Mouse (Mus musculus) limb, embryonic 12.5 days (tissue): ENCODE results near the gene Tmem223. TPM values are rescaled to one million over a fixed set of nuclear protein-coding genes. Genes with fewer than 3 reads are reported as not detected.

Experiments used
- ATAC-seq: fragments of 200-750 bp; cut with Nextera tagmentation; 2 replicates; pipeline ENCODE4 v1.8.0; 2017; ENCODE audit warnings: low read depth, moderate TSS enrichment; ENCODE audit not compliant: insufficient number of reproducible peaks, insufficient read depth, low FRiP score, low TSS enrichment
- H3K27ac ChIP-seq: fragments of 300-500 bp; sonication (generic); 2 replicates; pipeline ENCODE4 v1.5.1; 2016; ENCODE audit warnings: mild to moderate bottlenecking, moderate library complexity
- H3K27me3 ChIP-seq: fragments of 300-500 bp; sonication (generic); 2 replicates; pipeline ENCODE4 v1.6.1; 2016; ENCODE audit warnings: mild to moderate bottlenecking, moderate library complexity
- H3K36me3 ChIP-seq: fragments of 300-500 bp; sonication (generic); 2 replicates; pipeline ENCODE4 v1.6.1; 2016; ENCODE audit warnings: mild to moderate bottlenecking, moderate library complexity
- H3K4me1 ChIP-seq: fragments of 300-500 bp; sonication (generic); replicated peaks from 2 replicates; pipeline ENCODE4 v1.6.1; 2016
- H3K4me2 ChIP-seq: fragments of 300-500 bp; sonication (generic); 2 replicates; pipeline ENCODE4 v1.6.1; 2016; ENCODE audit warnings: mild to moderate bottlenecking, moderate library complexity
- H3K4me3 ChIP-seq: fragments of 300-500 bp; sonication (generic); replicated peaks from 2 replicates; pipeline ENCODE4 v1.5.1; 2016; ENCODE audit warnings: mild to moderate bottlenecking
- H3K9ac ChIP-seq: fragments of 300-500 bp; sonication (generic); replicated peaks from 2 replicates; pipeline ENCODE4 v1.6.1; 2016; ENCODE audit warnings: mild to moderate bottlenecking, moderate library complexity
- H3K9me3 ChIP-seq: fragments of 300-500 bp; sonication (generic); 2 replicates; pipeline ENCODE4 v1.6.1; 2016; ENCODE audit warnings: mild to moderate bottlenecking, moderate library complexity
- WGBS: fragments of 180-500 bp; shearing (Covaris S2); methylation state at CpG from one replicate; pipeline ENCODE4 v1.1.7; 2016; 5-methylcytosine and 5-hydroxymethylcytosine counted together
- microRNA-seq: library from miRNA; unstranded; fragments of <30 nt; microRNA quantifications from one replicate; pipeline ENCODE4, GENCODE M21; 2017
- polyA plus RNA-seq: library from polyadenylated mRNA; unstranded; fragments of >200 nt; fragmentation: Nextera tagmentation; extraction: Ambion mirVana; gene quantifications from 2 replicates; pipeline ENCODE4 v1.2.1, GENCODE M21; 2016

The Tmem223 gene
- polyA plus RNA-seq, 1 experiment from 2014 or later: 206 TPM

- H3K4me2 ChIP-seq: no peak overlapping the region
- H3K9me3 ChIP-seq: no peaks in the 10 kb centered on the region
- peaks cover 6% of the 10 kb centered on the region for H3K4me1 ChIP-seq
- no peak overlapping the region for H3K4me3 ChIP-seq
- WGBS: 94% methylated on average over 5 of the region's 5 CpGs
- no peak for ATAC-seq
- no peaks in the 10 kb centered on the region for H3K27me3 ChIP-seq
- H3K36me3 ChIP-seq: peaks cover 75% of the 10 kb centered on the region
- no peak overlapping the region for H3K9ac ChIP-seq
- no peak overlapping the region for H3K27ac ChIP-seq
These were observed 36.0 kb downstream of the Tmem223 start for GRCm38 (mm10) chr19:8806810-8807209.

- Histone ChIP-seq H3K27me3 (no peaks in the 10 kb centered on the region), H3K4me2 (no peak overlapping the region), H3K9me3 (no peaks in the 10 kb centered on the region), H3K9ac (no peak overlapping the region), H3K27ac (no peak overlapping the region), H3K4me1 (peaks cover 22% of the 10 kb centered on the region), H3K4me3 (no peak overlapping the region), H3K36me3 (peaks cover 60% of the 10 kb centered on the region)
- ATAC-seq: no peak
- WGBS: 82% methylated on average over 11 of the region's 11 CpGs
These were observed 45.0 kb downstream of the Tmem223 start for GRCm38 (mm10) chr19:8815812-8816211.

GRCm38 (mm10) chr19:8817001-8817400 is 46.2 kb downstream of the Tmem223 start:
- peak overlapping the region; percentile 99 for H3K4me2 ChIP-seq
- 85% methylated on average over 3 of the region's 3 CpGs for WGBS
- H3K4me1 ChIP-seq: peaks cover 29% of the 10 kb centered on the region
- H3K27ac ChIP-seq: no peak overlapping the region
- H3K27me3 ChIP-seq: no peaks in the 10 kb centered on the region
- H3K4me3 ChIP-seq: peak overlapping the region; percentile 15; the same call in 1 of the 2 replicates
- H3K9me3 ChIP-seq: no peaks in the 10 kb centered on the region
- H3K9ac ChIP-seq: peak overlapping the region; percentile 47
- ATAC-seq: no peak
- peaks cover 50% of the 10 kb centered on the region for H3K36me3 ChIP-seq

GRCm38 (mm10) chr19:8818301-8818798 is 47.6 kb downstream of the Tmem223 start:
- Histone ChIP-seq H3K27me3 (no peaks in the 10 kb centered on the region), H3K4me2 (peak overlapping the region; percentile 99), H3K4me3 (peak overlapping the region; percentile 100), H3K9ac (peak overlapping the region; percentile 83), H3K36me3 (peaks cover 43% of the 10 kb centered on the region), H3K9me3 (no peaks in the 10 kb centered on the region), H3K4me1 (peaks cover 41% of the 10 kb centered on the region), H3K27ac (peak overlapping the region; percentile 99)
- 27% methylated on average over 14 of the region's 14 CpGs for WGBS
- ATAC-seq: no peak

GRCm38 (mm10) chr19:8818801-8819595 is 48.2 kb downstream of the Tmem223 start, which contains the start of gene Ttc9c:
Gene Ttc9c (minus strand): TSS chr19:8819333.
- Histone ChIP-seq H3K4me3 (peak within 1 kb of the TSS; percentile 100), H3K4me2 (peak within 1 kb of the TSS; percentile 99), H3K9me3 (no peaks in the 10 kb centered on the region), H3K4me1 (peaks cover 41% of the 10 kb centered on the region), H3K27ac (peak within 1 kb of the TSS; percentile 99), H3K27me3 (no peaks in the 10 kb centered on the region), H3K9ac (peak within 1 kb of the TSS; percentile 97), H3K36me3 (peaks cover 43% of the 10 kb centered on the region)
- peak; percentile 93 for ATAC-seq
- under 1% methylated on average over 33 of the region's 33 CpGs for WGBS

GRCm38 (mm10) chr19:8819596-8820423 is 49.0 kb downstream of the Tmem223 start, which contains the start of gene Hnrnpul2:
Gene Hnrnpul2 (plus strand): TSS chr19:8820010.
- Histone ChIP-seq H3K4me1 (peaks cover 41% of the 10 kb centered on the region), H3K9ac (peak within 1 kb of the TSS; percentile 97), H3K27ac (peak within 1 kb of the TSS; percentile 99), H3K27me3 (no peaks in the 10 kb centered on the region), H3K36me3 (peaks cover 45% of the 10 kb centered on the region), H3K4me3 (peak within 1 kb of the TSS; percentile 100), H3K4me2 (peak within 1 kb of the TSS; percentile 99), H3K9me3 (no peaks in the 10 kb centered on the region)
- under 1% methylated on average over 79 of the region's 83 CpGs for WGBS
- peak; percentile 98 for ATAC-seq

- no peak for ATAC-seq
- Histone ChIP-seq H3K27me3 (no peaks in the 10 kb centered on the region), H3K27ac (peak overlapping the region; percentile 99), H3K9me3 (no peaks in the 10 kb centered on the region), H3K9ac (peak overlapping the region; percentile 97), H3K4me2 (peak overlapping the region; percentile 99), H3K36me3 (peaks cover 45% of the 10 kb centered on the region), H3K4me1 (peaks cover 41% of the 10 kb centered on the region), H3K4me3 (peak overlapping the region; percentile 100)
- WGBS: under 1% methylated on average over 47 of the region's 48 CpGs
These were observed 49.7 kb downstream of the Tmem223 start for GRCm38 (mm10) chr19:8820424-8820956.

- peaks cover 45% of the 10 kb centered on the region for H3K36me3 ChIP-seq
- ATAC-seq: no peak
These were observed 50.4 kb downstream of the Tmem223 start for GRCm38 (mm10) chr19:8821146-8821545.

More at GRCm38 (mm10) chr19:8821146-8821545, 50.4 kb downstream of the Tmem223 start:
- 2% methylated on average over 7 of the region's 7 CpGs for WGBS
- Histone ChIP-seq H3K27ac (no peak overlapping the region; the same call in 1 of the 2 replicates), H3K9me3 (no peaks in the 10 kb centered on the region), H3K9ac (peak overlapping the region; percentile 97), H3K4me3 (peak overlapping the region; percentile 100), H3K4me2 (peak overlapping the region; percentile 99), H3K4me1 (peaks cover 38% of the 10 kb centered on the region), H3K27me3 (no peaks in the 10 kb centered on the region)

Small RNA genes within 50 kb of the gene (microRNA-seq; reads per million reads assigned to microRNA genes)
- 1.2 reads per million for gene Mir6992

Other genes starting within 250 kb of the Tmem223 start
- 0.26 TPM in 1 of 2 replicates, not detected in the other for gene Slc22a8, start 179.7 kb upstream of the Tmem223 start, polyA plus RNA-seq
- gene Slc22a6, start 153.0 kb upstream of the Tmem223 start, polyA plus RNA-seq: not detected in 2 replicates
- 0.41 and 0.47 TPM in 2 replicates for gene Chrm1, start 107.2 kb upstream of the Tmem223 start, polyA plus RNA-seq
- gene Slc3a2, start 47.6 kb upstream of the Tmem223 start, polyA plus RNA-seq: 114 and 115 TPM in 2 replicates
- gene Wdr74, start 35.2 kb upstream of the Tmem223 start, polyA plus RNA-seq: 92.4 and 96.6 TPM in 2 replicates
- gene 1700092M07Rik, start 30.3 kb upstream of the Tmem223 start, polyA plus RNA-seq: 2.7 and 3.5 TPM in 2 replicates
- 168 and 169 TPM in 2 replicates for gene Stx5a, start 29.6 kb upstream of the Tmem223 start, polyA plus RNA-seq
- gene Nxf1, start 13.9 kb upstream of the Tmem223 start, polyA plus RNA-seq: 219 and 237 TPM in 2 replicates
- gene Tmem179b, start 3.5 kb downstream of the Tmem223 start, polyA plus RNA-seq: 50.2 and 51.5 TPM in 2 replicates
- 38.8 and 41.8 TPM in 2 replicates for gene Taf6l, start 15.4 kb downstream of the Tmem223 start, polyA plus RNA-seq
- gene Polr2g, start 27.6 kb downstream of the Tmem223 start, polyA plus RNA-seq: 174 and 189 TPM in 2 replicates
- 6.1 and 6.2 TPM in 2 replicates for gene Zbtb3, start 31.6 kb downstream of the Tmem223 start, polyA plus RNA-seq
- 70.3 and 77.2 TPM in 2 replicates for gene Ttc9c, start 48.3 kb downstream of the Tmem223 start, polyA plus RNA-seq
- 6.0 and 6.7 TPM in 2 replicates for gene Hnrnpul2, start 49.0 kb downstream of the Tmem223 start, polyA plus RNA-seq
- gene AC129217.1, start 58.8 kb downstream of the Tmem223 start, polyA plus RNA-seq: not detected in 2 replicates
- 43.1 and 43.2 TPM in 2 replicates for gene Bscl2, start 66.5 kb downstream of the Tmem223 start, polyA plus RNA-seq
- 10.7 and 12.0 TPM in 2 replicates for gene Gng3, start 68.2 kb downstream of the Tmem223 start, polyA plus RNA-seq
- gene Lrrn4cl, start 79.8 kb downstream of the Tmem223 start, polyA plus RNA-seq: 0.24 and 0.58 TPM in 2 replicates
- 184 and 185 TPM in 2 replicates for gene Ubxn1, start 100.5 kb downstream of the Tmem223 start, polyA plus RNA-seq
- gene Uqcc3, start 109.9 kb downstream of the Tmem223 start, polyA plus RNA-seq: 64.0 and 66.0 TPM in 2 replicates
- 82.5 and 112 TPM in 2 replicates for gene Lbhd1, start 112.7 kb downstream of the Tmem223 start, polyA plus RNA-seq
- not detected in 2 replicates for gene Gm49403, start 112.9 kb downstream of the Tmem223 start, polyA plus RNA-seq
- gene 1810009A15Rik, start 117.9 kb downstream of the Tmem223 start, polyA plus RNA-seq: 112 and 114 TPM in 2 replicates
- not detected in 2 replicates for gene Gm49416, start 117.9 kb downstream of the Tmem223 start, polyA plus RNA-seq
- gene Ints5, start 122.0 kb downstream of the Tmem223 start, polyA plus RNA-seq: 48.9 and 51.3 TPM in 2 replicates
- gene Ganab, start 127.1 kb downstream of the Tmem223 start, polyA plus RNA-seq: 116 and 117 TPM in 2 replicates
- 53.5 and 53.6 TPM in 2 replicates for gene B3gat3, start 149.4 kb downstream of the Tmem223 start, polyA plus RNA-seq
- gene Rom1, start 158.4 kb downstream of the Tmem223 start, polyA plus RNA-seq: 2.4 and 2.6 TPM in 2 replicates
- 34.6 and 34.9 TPM in 2 replicates for gene Eml3, start 158.6 kb downstream of the Tmem223 start, polyA plus RNA-seq
- 227 and 231 TPM in 2 replicates for gene Mta2, start 170.9 kb downstream of the Tmem223 start, polyA plus RNA-seq
- 37.9 and 39.7 TPM in 2 replicates for gene Tut1, start 182.9 kb downstream of the Tmem223 start, polyA plus RNA-seq
- 472 and 476 TPM in 2 replicates for gene Eef1g, start 196.0 kb downstream of the Tmem223 start, polyA plus RNA-seq
- gene Ahnak, start 218.3 kb downstream of the Tmem223 start, polyA plus RNA-seq: 20.5 and 24.1 TPM in 2 replicates